Mouse (Mus musculus) MEL (cell line): ENCODE data around the gene Ccdc117. TPM values are rescaled to one million over a fixed set of nuclear protein-coding genes. Genes with fewer than 3 reads are reported as not detected.

ENCODE experiments used
- DNase-seq: peaks from one replicate; pipeline ENCODE4 v3.0.0; 2011; ENCODE audit warnings: low read depth, low spot score
- H3K27ac ChIP-seq: 2 replicates; pipeline ENCODE4 v1.5.1; 2012; ENCODE audit warnings: low read depth, mild to moderate bottlenecking, control low read depth, low read length, moderate library complexity; ENCODE audit not compliant: control insufficient read depth
- H3K27me3 ChIP-seq, 2 experiments: fragments of 150-350 bp in 1 of 2; sonication (generic) in 1 of 2; 2 replicates each; pipeline ENCODE4 v1.6.1; 2012; ENCODE audit warnings: low read length in 2 of 2, mild to moderate bottlenecking in 2 of 2, improper control_type of control experiment in 1 of 2, moderate library complexity in 1 of 2; ENCODE audit not compliant: insufficient read depth in 2 of 2, control insufficient read depth in 1 of 2
- H3K36me3 ChIP-seq, 2 experiments: 2 replicates each; pipeline ENCODE4 v1.6.1; 2012 to 2014; ENCODE audit warnings: low read length in 2 of 2, improper control_type of control experiment in 1 of 2, inconsistent platforms in 1 of 2, mild to moderate bottlenecking in 1 of 2; ENCODE audit not compliant: insufficient read depth in 2 of 2, control insufficient read depth in 1 of 2
- H3K4me1 ChIP-seq, 2 experiments: fragments of 150-350 bp in 1 of 2; sonication (generic) in 1 of 2; 2 replicates each; pipeline ENCODE4 v1.6.1; 2012; ENCODE audit warnings: low read length in 2 of 2, improper control_type of control experiment in 1 of 2, mild to moderate bottlenecking in 1 of 2; ENCODE audit not compliant: insufficient read depth in 2 of 2, control insufficient read depth in 1 of 2
- H3K4me3 ChIP-seq, 2 experiments: fragments of 150-350 bp in 1 of 2; sonication (generic) in 1 of 2; 2 replicates each; pipeline ENCODE4 v1.5.1; 2012; ENCODE audit warnings: low read depth in 2 of 2, low read length in 2 of 2, mild to moderate bottlenecking in 2 of 2, moderate library complexity in 2 of 2, control low read depth in 1 of 2, improper control_type of control experiment in 1 of 2; ENCODE audit not compliant: control insufficient read depth in 1 of 2, insufficient read depth in 1 of 2
- H3K79me2 ChIP-seq: 2 replicates; pipeline ENCODE4 v1.6.1; 2012; ENCODE audit warnings: mild to moderate bottlenecking, low read length, moderate library complexity; ENCODE audit not compliant: control insufficient read depth, poor library complexity, insufficient read depth
- H3K9ac ChIP-seq: 2 replicates; pipeline ENCODE4 v1.6.1; 2012; ENCODE audit warnings: low read depth, mild to moderate bottlenecking, control low read depth, low read length, moderate library complexity; ENCODE audit not compliant: control insufficient read depth, poor library complexity, severe bottlenecking
- H3K9me3 ChIP-seq: fragments of 150-350 bp; sonication (generic); replicated peaks from 2 replicates; pipeline ENCODE4 v1.6.1; 2012; ENCODE audit warnings: mild to moderate bottlenecking, low read length, improper control_type of control experiment, moderate library complexity; ENCODE audit not compliant: insufficient read depth
- BHLHE40 ChIP-seq: IDR thresholded peaks from 2 replicates; pipeline ENCODE4 v1.6.1; 2012; ENCODE audit warnings: low read depth, mild to moderate bottlenecking, inconsistent platforms, low read length, improper control_type of control experiment, borderline replicate concordance
- CHD1 ChIP-seq: IDR thresholded peaks from 2 replicates; pipeline ENCODE4 v1.6.1; 2012; ENCODE audit warnings: low read depth, mild to moderate bottlenecking, inconsistent platforms, low read length, improper control_type of control experiment
- CHD2 ChIP-seq: IDR thresholded peaks from 2 replicates; pipeline ENCODE4 v1.6.1; 2011; ENCODE audit warnings: low read length, improper control_type of control experiment
- CTCF ChIP-seq, 3 experiments: IDR thresholded peaks in 2 of 3; conservative IDR thresholded peaks in 1 of 3; 2 replicates each; pipeline ENCODE4 v1.5.1; 2011 to 2012; ENCODE audit warnings: low read length in 3 of 3, low read depth in 2 of 3, mild to moderate bottlenecking in 2 of 3, improper control_type of control experiment in 1 of 3, inconsistent platforms in 1 of 3, mixed read lengths in 1 of 3, moderate library complexity in 1 of 3; ENCODE audit not compliant: control insufficient read depth in 1 of 3, insufficient read depth in 1 of 3, poor library complexity in 1 of 3, severe bottlenecking in 1 of 3
- E2F4 ChIP-seq: IDR thresholded peaks from 2 replicates; pipeline ENCODE4 v1.6.1; 2011; ENCODE audit warnings: low read depth, low read length, improper control_type of control experiment, borderline replicate concordance
- EP300 ChIP-seq, 2 experiments: IDR thresholded peaks; 2 replicates each; pipeline ENCODE4 v1.6.1; 2011; ENCODE audit warnings: improper control_type of control experiment in 2 of 2, low read length in 2 of 2, low read depth in 1 of 2, mild to moderate bottlenecking in 1 of 2
- ETS1 ChIP-seq: IDR thresholded peaks from 2 replicates; pipeline ENCODE4 v1.6.1; 2012; ENCODE audit warnings: low read depth, mild to moderate bottlenecking, inconsistent platforms, low read length, improper control_type of control experiment, moderate library complexity
- GABPA ChIP-seq: IDR thresholded peaks from 2 replicates; pipeline ENCODE4 v1.6.1; 2012; ENCODE audit warnings: low read depth, mild to moderate bottlenecking, inconsistent platforms, low read length, improper control_type of control experiment, moderate library complexity
- GATA1 ChIP-seq: IDR thresholded peaks from 2 replicates; pipeline ENCODE4 v1.6.1; 2011; ENCODE audit warnings: low read depth, low read length, improper control_type of control experiment
- HCFC1 ChIP-seq: IDR thresholded peaks from 2 replicates; pipeline ENCODE4 v1.6.1; 2012; ENCODE audit warnings: low read depth, mild to moderate bottlenecking, inconsistent platforms, low read length, improper control_type of control experiment, moderate library complexity
- JUND ChIP-seq: IDR thresholded peaks from 2 replicates; pipeline ENCODE4 v1.6.1; 2011; ENCODE audit warnings: low read depth, mild to moderate bottlenecking, improper control_type of control experiment, low read length
- MAFK ChIP-seq: IDR thresholded peaks from 2 replicates; pipeline ENCODE4 v1.6.1; 2011; ENCODE audit warnings: low read depth, mild to moderate bottlenecking, low read length, improper control_type of control experiment, borderline replicate concordance
- MAX ChIP-seq: IDR thresholded peaks from 2 replicates; pipeline ENCODE4 v1.6.1; 2011; ENCODE audit warnings: low read length, improper control_type of control experiment
- MAZ ChIP-seq: IDR thresholded peaks from 2 replicates; pipeline ENCODE4 v1.6.1; 2012; ENCODE audit warnings: low read depth, mild to moderate bottlenecking, inconsistent platforms, low read length, improper control_type of control experiment
- MEF2A ChIP-seq: IDR thresholded peaks from 2 replicates; pipeline ENCODE4 v1.6.1; 2014; ENCODE audit warnings: low read depth, mild to moderate bottlenecking, inconsistent platforms, low read length, improper control_type of control experiment; ENCODE audit not compliant: poor library complexity, insufficient replicate concordance, severe bottlenecking; ENCODE audit errors: extremely low read depth
- MXI1 ChIP-seq: IDR thresholded peaks from 2 replicates; pipeline ENCODE4 v1.6.1; 2011; ENCODE audit warnings: mild to moderate bottlenecking, low read depth, low read length, improper control_type of control experiment
- MYB ChIP-seq: IDR thresholded peaks from 2 replicates; pipeline ENCODE4 v1.6.1; 2011; ENCODE audit warnings: mild to moderate bottlenecking, low read depth, low read length, improper control_type of control experiment
- MYC ChIP-seq: IDR thresholded peaks from 2 replicates; pipeline ENCODE4 v1.6.1; 2011; ENCODE audit warnings: low read depth, mild to moderate bottlenecking, low read length, improper control_type of control experiment, moderate library complexity
- NELFE ChIP-seq: IDR thresholded peaks from 2 replicates; pipeline ENCODE4 v1.6.1; 2011; ENCODE audit warnings: low read depth, low read length, improper control_type of control experiment
- NRF1 ChIP-seq: IDR thresholded peaks from 2 replicates; pipeline ENCODE4 v1.6.1; 2014; ENCODE audit warnings: low read depth, mild to moderate bottlenecking, inconsistent platforms, low read length, improper control_type of control experiment, moderate library complexity; ENCODE audit not compliant: poor library complexity, insufficient read depth, severe bottlenecking
- POLR2A ChIP-seq, 2 experiments: IDR thresholded peaks; 2 replicates each; pipeline ENCODE4 v1.6.1; 2011 to 2012; ENCODE audit warnings: low read length in 2 of 2, mild to moderate bottlenecking in 2 of 2, control low read depth in 1 of 2, improper control_type of control experiment in 1 of 2, low read depth in 1 of 2, moderate library complexity in 1 of 2; ENCODE audit not compliant: control insufficient read depth in 1 of 2, insufficient read depth in 1 of 2, poor library complexity in 1 of 2
- POLR2AphosphoS2 ChIP-seq: IDR thresholded peaks from 2 replicates; pipeline ENCODE4 v1.6.1; 2011; ENCODE audit warnings: low read length, improper control_type of control experiment
- POLR2AphosphoS5 ChIP-seq: IDR thresholded peaks from 2 replicates; pipeline ENCODE4 v1.6.1; 2012; ENCODE audit warnings: low read depth, borderline replicate concordance, mild to moderate bottlenecking, inconsistent platforms, low read length, moderate library complexity, mixed read lengths
- SIN3A ChIP-seq: IDR thresholded peaks from 2 replicates; pipeline ENCODE4 v1.6.1; 2012; ENCODE audit warnings: low read length, improper control_type of control experiment, inconsistent platforms
- SMC3 ChIP-seq: IDR thresholded peaks from 2 replicates; pipeline ENCODE4 v1.6.1; 2011; ENCODE audit warnings: low read depth, low read length, improper control_type of control experiment
- TAL1 ChIP-seq: IDR thresholded peaks from 2 replicates; pipeline ENCODE4 v1.6.1; 2012; ENCODE audit warnings: mild to moderate bottlenecking, inconsistent platforms, low read length, moderate library complexity, mixed read lengths
- TBP ChIP-seq: IDR thresholded peaks from 2 replicates; pipeline ENCODE4 v1.8.0; 2011; ENCODE audit warnings: low read depth, low read length, improper control_type of control experiment
- TCF12 ChIP-seq: IDR thresholded peaks from 2 replicates; pipeline ENCODE4 v1.6.1; 2014; ENCODE audit warnings: low read depth, mild to moderate bottlenecking, inconsistent platforms, low read length, improper control_type of control experiment, moderate library complexity
- UBTF ChIP-seq: IDR thresholded peaks from 2 replicates; pipeline ENCODE4 v1.6.1; 2012; ENCODE audit warnings: low read depth, mild to moderate bottlenecking, inconsistent platforms, low read length, improper control_type of control experiment, moderate library complexity, borderline replicate concordance; ENCODE audit not compliant: insufficient read depth
- USF1 ChIP-seq: IDR thresholded peaks from 2 replicates; pipeline ENCODE4 v1.6.1; 2014; ENCODE audit warnings: low read depth, mild to moderate bottlenecking, inconsistent platforms, low read length, improper control_type of control experiment, moderate library complexity
- ZC3H11A ChIP-seq: IDR thresholded peaks from 2 replicates; pipeline ENCODE4 v1.6.1; 2012; ENCODE audit warnings: low read depth, mild to moderate bottlenecking, inconsistent platforms, low read length, improper control_type of control experiment
- ZKSCAN1 ChIP-seq: IDR thresholded peaks from 2 replicates; pipeline ENCODE4 v1.6.1; 2012; ENCODE audit warnings: low read depth, mild to moderate bottlenecking, inconsistent platforms, low read length, improper control_type of control experiment, moderate library complexity
- ZMIZ1 ChIP-seq: IDR thresholded peaks from 2 replicates; pipeline ENCODE4 v1.6.1; 2012; ENCODE audit warnings: low read depth, mild to moderate bottlenecking, inconsistent platforms, low read length, improper control_type of control experiment, moderate library complexity
- ZNF384 ChIP-seq: IDR thresholded peaks from 2 replicates; pipeline ENCODE4 v1.6.1; 2012; ENCODE audit warnings: low read depth, mild to moderate bottlenecking, inconsistent platforms, low read length, improper control_type of control experiment
- polyA plus RNA-seq, 2 experiments: library from polyadenylated mRNA; stranded (reverse) in 1 of 2; unstranded in 1 of 2; fragments of >175 nt in 1 of 2; fragments of >200 nt in 1 of 2; gene quantifications; 2 replicates each; pipeline versions ENCODE4 v1.2.1 to v1.2.4; 2012; ENCODE audit warnings: low replicate concordance in 2 of 2, low read depth in 1 of 2; ENCODE audit not compliant: insufficient read length in 2 of 2, insufficient read depth in 1 of 2, missing spikeins in 1 of 2
- total RNA-seq: library from RNA; depleted of rRNA; stranded (reverse); fragments of 300-350 nt; gene quantifications from 2 replicates; pipeline ENCODE4 v1.2.3, GENCODE M21; 2012

The Ccdc117 gene
- total and polyA plus RNA-seq, 3 experiments = 19.4 to 35.4 TPM; not detected in 1

- TF ChIP-seq MEF2A = no peak
- TF ChIP-seq ZMIZ1 = no peak
- no peak; the same call in 1 of the 2 replicates for TF ChIP-seq MAX
- TF ChIP-seq ETS1 = peak; percentile 65; the same call in 1 of the 2 replicates
Measured at GRCm38 (mm10) chr11:5521516-5522291, 20.3 kb downstream of the Ccdc117 start (continued).

- Histone ChIP-seq H3K9ac (peak overlapping the region; percentile 92), H3K79me2 (peaks cover 33% of the 10 kb centered on the region), H3K4me1 (peaks cover 7 to 14% of the 10 kb centered on the region in 2 experiments; a peak in 3 of 4 replicates), H3K36me3 (peaks cover 26 to 37% of the 10 kb centered on the region in 2 experiments), H3K4me3 (peak overlapping the region; percentile 89 to 98), H3K27ac (peak overlapping the region; percentile 90), H3K9me3 (no peaks in the 10 kb centered on the region), H3K27me3 (no peaks in the 10 kb centered on the region)
- DNase-seq = no peak
- TF ChIP-seq HCFC1 = no peak
- TF ChIP-seq POLR2A (IDR thresholded peaks at IDR 0.05; ENCODE audit: control insufficient read depth in 1 of 2, insufficient read depth in 1 of 2, low read depth in 1 of 2, low read length in 2 of 2, poor library complexity in 1 of 2) = no peak
- TF ChIP-seq TAL1 = no peak
- no peak for TF ChIP-seq NRF1
- no peak for TF ChIP-seq ZMIZ1
- TF ChIP-seq MYB = no peak
- TF ChIP-seq CHD2 = no peak
- peak; percentile 5; the same call in 1 of the 2 replicates for TF ChIP-seq MXI1
- TF ChIP-seq UBTF = 0 out of 2 replicates have a peak, but pooled peaks have one; percentile 52
- no peak for TF ChIP-seq TBP
- no peak for TF ChIP-seq SIN3A
- TF ChIP-seq ZNF384 = no peak
- no peak for TF ChIP-seq BHLHE40
- TF ChIP-seq MAZ = no peak
- TF ChIP-seq POLR2AphosphoS5 = no peak
- no peak for TF ChIP-seq MEF2A
- TF ChIP-seq MAFK = 0 out of 2 replicates have a peak, but pooled peaks have one; percentile 11
- no peak; the same call in 1 of the 2 replicates for TF ChIP-seq CHD1
- TF ChIP-seq ZKSCAN1 = no peak
- TF ChIP-seq E2F4 = no peak
- no peak for TF ChIP-seq ETS1
- no peak for TF ChIP-seq CTCF (IDR thresholded peaks at IDR 0.05 in 2 of 3, conservative IDR thresholded peaks at IDR 0.05 in 1 of 3; ENCODE audit: control insufficient read depth in 1 of 3, insufficient read depth in 1 of 3, low read depth in 2 of 3, low read length in 3 of 3, poor library complexity in 1 of 3, severe bottlenecking in 1 of 3)
- no peak for TF ChIP-seq MAX
- no peak for TF ChIP-seq NELFE
- no peak for TF ChIP-seq ZC3H11A
- no peak for TF ChIP-seq GATA1
- TF ChIP-seq SMC3 = no peak
- no peak for TF ChIP-seq GABPA
- TF ChIP-seq JUND = no peak
- 0 out of 2 replicates have a peak, but pooled peaks have one; percentile 62 for TF ChIP-seq POLR2AphosphoS2
- TF ChIP-seq MYC = no peak
- TF ChIP-seq TCF12 = no peak
- TF ChIP-seq USF1 = no peak
- TF ChIP-seq EP300 (IDR thresholded peaks at IDR 0.05; ENCODE audit: low read depth in 1 of 2, low read length in 2 of 2) = no peak
Measured at GRCm38 (mm10) chr11:5521266-5521515, 20.8 kb downstream of the Ccdc117 start.
